Mouse (Mus musculus): ENCODE measurements around the gene Agap1.

Agap1 gene

DNA sequence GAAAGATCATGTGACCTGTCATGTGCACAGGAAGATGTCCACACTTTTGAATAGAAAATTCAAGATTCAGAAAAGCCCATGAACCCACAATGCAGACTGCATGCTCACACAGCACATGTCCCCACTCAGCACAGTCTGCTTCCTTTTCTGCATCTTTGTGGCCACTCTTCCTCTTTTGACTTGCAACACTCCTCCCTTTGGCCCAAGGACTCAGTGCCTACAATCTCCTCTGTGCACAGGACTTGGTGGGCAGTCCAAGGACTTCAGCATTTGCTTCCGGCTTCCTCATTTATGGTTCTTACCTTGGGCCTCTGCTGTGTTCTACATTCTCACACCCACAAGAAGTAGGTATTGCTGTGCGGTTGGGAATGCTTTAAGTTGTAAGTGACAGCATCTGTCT is 447.6 kb downstream of the Agap1 start:
- DNase-seq (ENCODE audit: low spot score in 2 of 2): no peak

DNA sequence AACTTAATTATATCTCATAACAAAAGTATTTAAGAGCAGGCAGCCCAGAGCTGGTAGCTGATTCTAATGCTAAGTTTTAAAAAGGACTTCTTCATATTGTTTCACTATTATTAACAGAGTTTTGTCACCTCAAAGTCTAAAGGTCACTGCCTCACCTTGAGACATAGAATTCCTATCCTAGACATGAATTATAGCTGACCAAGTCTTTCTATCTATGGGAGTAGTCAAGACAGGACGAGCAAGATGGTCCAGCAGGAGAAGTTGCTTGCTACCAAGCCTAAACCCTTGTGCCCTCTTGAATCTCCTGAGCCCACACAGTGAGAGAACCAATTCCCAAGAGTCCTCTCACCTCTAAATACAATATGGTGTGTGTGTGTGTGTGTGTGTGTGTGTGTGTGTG is 448.0 kb downstream of the Agap1 start:
- DNase-seq (ENCODE audit: low spot score in 2 of 2): no peak

DNA sequence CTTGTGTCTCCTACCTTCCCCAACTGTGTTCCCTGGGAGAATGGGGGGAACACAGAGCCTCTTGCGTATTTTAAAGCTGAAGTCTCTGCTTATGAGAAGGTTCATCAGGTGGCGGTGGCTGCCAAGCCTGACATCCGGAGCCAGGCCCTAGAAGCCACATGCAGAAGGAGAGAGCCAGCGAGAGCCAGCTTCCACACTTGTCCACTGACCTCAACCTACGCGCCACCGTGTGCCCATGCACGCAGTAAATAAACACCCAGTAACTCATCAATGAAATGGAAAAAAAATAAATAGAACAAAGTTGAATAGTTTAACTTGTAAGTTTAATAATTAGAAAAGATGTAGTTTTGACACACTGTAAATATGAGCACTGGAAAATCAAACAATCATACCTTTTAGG is 455.2 kb downstream of the Agap1 start:
- no peak for DNase-seq (ENCODE audit: low spot score in 2 of 2)

DNA sequence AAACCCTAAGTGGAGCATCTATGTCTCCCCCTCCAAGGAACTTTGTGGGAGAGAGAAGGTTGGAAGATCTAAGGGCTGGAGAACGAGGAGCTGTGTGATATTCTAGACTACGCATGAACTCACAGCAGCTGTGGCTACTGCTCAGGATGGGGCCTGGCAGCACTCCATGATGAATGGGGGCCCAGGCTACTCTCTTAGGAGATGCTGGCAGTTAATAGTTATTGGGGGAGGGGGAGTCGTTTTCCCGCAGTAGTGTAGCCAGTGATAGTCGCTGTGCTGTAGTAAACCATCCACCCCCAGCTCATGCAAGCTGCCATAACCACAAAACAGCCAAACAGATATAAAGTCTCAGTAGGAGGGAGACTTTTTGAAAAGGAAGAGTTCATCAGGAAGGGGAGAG is 457.8 kb downstream of the Agap1 start:
- no peak for DNase-seq (ENCODE audit: low spot score in 2 of 2)

DNA sequence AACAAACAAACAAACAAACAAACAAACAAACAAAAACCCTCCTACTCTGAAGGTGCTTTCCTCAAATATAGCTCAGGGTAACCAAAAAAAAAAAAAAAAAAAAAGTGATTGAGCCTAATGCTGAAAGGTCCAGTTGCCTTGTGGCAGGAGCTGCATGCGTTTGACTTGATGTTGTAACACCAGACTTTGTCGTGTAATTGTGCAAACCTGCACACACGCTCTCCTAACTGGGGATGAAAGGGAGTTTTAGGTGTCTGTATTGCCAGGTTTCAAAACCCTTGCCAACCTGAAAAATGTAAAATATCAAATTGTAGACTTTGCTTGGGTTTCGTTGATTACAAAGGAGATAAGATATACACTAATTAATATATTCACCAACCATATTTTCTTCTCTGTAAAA is 459.0 kb downstream of the Agap1 start:
- no peak for DNase-seq (ENCODE audit: low spot score in 2 of 2)

DNA sequence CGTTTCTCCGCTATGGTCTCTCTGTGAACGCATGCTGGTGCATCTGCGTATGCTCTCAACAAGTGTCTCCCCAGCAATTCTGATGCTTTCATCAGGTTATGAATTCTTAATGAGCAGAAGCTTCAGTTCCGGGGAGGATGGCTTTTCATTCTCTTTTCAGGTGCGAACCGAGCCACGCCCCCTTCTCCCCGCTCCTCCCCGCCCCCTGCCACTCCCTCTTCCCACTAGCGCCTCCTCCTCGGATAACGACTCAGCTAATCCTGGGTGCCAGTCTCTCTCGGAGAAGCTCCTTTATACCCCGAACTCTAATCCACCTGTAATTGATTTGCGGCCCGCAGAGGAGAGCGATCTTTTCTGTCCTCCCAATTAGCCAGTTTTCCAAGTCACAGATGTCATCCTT is 463.5 kb downstream of the Agap1 start:
- no peak for DNase-seq (ENCODE audit: low spot score in 2 of 2)

DNA sequence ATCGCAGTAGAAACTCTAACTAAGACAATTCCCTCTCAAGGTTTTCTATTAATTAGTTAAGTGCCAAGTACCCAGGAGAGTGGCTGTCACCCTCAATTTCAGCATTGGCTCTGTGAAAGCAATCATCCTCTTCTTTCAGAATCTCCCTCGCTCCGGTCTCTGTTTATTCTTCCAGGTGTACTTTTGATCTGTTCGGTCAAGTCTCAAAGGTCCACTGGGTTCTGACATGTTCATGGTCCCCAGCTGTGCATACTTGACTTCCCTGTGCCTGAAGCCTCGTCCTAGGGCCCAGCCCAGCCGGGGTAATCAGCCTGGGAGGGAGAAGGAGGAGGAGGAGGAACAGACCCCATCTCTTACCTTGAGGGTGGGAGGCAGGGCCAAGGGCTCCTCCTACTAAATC is 464.6 kb downstream of the Agap1 start:
- DNase-seq (ENCODE audit: low spot score in 2 of 2): no peak

DNA sequence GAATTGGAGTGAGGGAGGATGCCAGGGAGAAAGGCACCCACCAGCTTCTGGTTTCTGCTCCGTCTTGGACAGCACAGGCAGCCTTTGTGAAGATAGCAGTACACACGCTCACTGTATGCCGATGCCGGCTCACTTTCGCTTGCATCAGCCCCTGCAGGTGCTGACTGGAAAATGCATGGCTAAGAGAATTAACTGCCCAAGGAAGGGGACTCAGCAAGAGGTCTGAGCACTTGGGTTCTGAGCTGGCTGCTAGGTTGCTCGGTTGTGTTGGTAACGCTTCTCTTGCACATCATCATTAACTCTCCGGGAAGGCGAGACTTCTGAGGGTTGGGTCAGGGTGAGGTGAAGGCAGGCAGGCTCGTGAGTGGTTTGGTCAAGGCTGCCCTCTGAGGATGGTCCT is 467.2 kb downstream of the Agap1 start:
- no peak for DNase-seq (ENCODE audit: low spot score in 2 of 2)

DNA sequence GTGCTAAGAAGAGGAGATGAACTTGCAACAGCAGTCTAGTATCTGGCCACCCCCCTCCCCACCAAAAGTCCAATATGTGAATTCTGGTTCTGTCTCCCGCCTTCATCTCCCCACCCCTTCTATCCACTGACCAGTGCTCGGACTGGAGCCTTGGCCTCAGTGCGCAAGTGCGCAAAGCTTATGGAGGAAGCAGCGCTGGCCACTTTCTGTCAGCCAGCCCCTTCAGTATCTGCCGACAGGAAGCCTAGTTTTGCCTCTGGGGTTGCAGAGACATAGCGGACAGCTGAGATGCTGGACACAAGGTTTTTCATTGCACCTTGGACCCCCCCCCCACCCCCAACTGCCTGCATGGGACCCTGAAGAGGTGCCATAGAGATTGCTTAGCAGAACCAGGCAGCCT is 467.7 kb downstream of the Agap1 start:
- no peak for DNase-seq (ENCODE audit: low spot score in 2 of 2)

DNA sequence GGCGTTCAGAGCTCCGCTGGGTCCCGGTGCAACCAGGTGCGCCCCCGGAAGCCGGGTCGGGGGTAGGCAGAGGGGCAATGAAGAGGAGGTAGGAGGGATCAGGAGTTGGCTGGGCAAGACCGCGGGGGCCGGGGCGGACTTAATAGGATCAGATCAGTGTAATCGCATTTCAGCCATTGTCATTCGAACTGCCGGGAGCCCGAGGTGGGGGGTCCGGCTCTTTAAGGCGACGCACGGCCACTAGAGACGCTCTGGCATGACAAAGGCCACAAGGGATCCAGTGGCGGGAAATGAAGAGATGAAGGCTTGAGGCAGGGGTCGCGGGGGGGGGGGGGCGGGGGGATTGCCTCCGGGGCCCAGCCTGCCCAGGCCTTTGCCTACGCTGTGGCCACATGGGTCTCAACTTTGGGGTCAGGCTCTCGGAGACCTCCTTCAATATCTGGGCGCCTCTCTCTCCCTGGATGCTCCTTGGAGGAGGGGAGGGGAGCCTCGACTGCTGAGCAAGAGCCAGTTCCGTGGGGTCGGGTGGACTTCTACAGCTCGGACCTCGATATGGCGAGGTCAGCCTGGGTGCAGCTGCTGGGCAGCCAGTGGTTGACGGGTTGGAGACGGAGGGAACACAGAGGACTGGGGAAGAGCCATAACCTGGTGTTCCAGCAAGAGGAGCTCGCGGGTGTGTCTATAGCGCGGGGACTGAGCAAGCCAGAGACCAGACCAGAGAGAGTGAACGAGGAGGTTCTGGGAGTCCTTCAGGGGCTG is 468.5 kb downstream of the Agap1 start:
- no peak for DNase-seq (ENCODE audit: low spot score in 2 of 2)

DNA sequence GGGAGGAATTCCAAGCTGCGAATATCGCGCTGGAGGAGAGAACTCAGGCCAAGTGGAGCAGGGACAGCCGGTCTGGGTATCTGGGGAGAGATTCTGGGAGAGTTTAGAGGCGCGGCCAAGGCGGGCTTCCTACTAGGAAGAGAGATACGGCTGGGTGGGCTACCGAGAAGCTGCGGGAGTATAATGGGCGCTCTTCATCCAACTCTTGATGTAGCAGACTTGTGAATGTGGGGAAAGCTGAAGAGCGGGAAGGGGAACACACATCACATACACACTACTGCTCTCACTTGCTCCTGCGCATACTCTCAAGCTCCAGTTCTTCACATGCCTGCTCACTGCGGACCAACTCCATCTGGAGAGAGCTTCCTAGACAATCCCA is 469.0 kb downstream of the Agap1 start:
- DNase-seq (ENCODE audit: low spot score in 2 of 2): no peak

DNA sequence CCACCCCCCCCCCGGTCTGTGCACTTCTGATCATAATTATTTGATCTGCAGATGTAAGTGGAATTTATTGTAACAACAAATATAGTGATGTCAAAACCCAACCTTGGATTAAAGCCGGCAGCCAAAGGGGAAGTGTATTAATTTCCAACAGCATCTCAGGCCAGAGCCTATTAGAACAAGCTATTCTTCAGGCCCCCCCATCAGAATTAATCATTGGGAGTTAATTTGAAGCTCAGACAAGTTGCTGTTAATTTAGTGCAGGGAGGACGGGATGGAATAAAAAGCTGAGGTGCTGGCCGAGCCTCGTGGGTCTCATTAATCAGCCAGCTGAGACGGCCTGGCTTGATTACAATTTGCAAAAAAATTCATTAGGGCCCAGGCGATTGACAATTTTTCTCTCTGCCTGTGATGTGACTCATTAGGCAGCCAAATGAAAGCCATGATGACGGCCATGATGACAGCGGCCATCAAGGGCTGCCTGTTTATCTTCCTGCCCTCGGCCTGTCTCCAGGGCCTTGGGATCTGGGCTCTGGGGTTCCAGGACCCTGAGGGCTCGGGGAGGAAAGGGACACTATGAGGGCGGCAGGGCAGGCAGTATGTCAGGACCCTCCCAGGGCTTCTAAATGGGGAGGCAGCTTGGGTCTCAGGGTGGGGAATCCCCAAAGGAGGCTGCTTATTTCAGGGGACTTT is 471.0 kb downstream of the Agap1 start:
- no peak for DNase-seq (ENCODE audit: low spot score in 2 of 2)

DNA sequence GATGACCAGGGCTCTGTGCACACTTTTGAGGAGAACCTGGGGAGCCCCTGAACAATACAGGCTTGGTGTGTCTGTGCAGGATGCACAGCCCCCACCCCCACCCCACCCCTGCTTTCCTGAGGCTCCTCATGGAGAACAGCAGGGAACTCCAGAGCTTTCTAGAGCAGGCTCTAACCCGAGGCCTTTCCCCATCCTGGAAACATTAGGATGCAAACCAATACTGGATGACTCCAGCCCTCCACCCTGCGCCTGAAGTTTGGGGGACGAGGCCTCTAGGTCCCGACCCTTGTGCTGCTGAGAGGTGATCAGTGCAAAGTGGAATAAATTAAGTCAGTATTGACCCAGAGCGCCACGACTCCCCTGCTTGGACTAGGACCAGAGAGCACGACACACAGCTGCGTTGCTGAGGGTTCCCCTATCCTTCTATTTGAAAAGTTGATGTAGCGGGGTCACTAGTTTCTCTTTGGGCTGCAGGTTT is 472.0 kb downstream of the Agap1 start:
- no peak for DNase-seq (ENCODE audit: low spot score in 2 of 2)

DNA sequence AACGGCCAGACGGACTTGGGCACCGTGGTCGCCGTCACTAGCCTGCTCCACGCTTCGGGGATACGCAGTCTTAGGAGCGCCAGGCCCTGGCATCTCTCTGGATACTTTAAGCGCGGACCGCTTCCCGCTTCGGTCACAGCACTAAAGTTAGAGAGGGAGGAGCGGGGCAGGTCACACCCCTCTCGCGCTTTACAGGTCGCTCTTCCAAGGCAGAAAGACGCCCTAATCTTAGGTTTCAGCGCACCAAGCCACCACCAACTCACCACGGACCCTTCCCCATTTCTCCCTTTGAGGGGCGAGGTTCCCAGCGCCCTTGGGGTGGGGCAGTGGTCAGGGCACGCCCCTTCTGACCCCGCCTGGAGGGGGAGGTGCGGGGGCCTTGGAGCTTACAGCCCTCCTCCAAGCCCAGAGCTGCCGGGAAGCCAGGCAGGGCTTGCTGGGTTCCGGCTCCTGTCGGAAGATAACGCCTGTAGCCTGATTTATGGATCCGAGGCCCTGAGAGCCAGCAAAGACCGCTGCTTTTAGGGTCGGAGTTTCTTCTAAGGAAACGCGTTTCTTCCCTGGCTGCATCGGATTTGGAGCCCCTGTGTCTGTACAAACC is 472.6 kb downstream of the Agap1 start:
- DNase-seq (ENCODE audit: low spot score in 2 of 2): no peak

DNA sequence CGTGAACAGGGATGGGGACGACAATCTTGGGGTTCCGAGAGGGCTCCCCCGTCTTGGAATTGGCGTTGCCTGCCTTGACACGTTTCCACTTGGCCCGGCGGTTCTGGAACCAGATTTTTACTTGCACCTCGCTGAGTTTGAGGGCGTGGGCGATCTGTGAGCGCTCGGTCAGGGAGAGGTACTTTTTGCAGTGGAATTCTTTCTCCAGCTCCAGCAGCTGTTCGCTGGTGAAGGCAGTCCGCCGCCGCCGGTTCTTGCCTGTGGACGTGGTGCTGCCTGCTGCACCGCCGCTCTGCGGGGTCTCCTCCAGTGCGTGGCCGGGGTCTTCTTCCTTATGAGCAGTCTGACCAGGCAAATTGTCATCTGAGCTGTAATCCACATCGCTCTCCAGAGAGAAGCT is 474.1 kb downstream of the Agap1 start:
- DNase-seq (ENCODE audit: low spot score in 2 of 2): no peak

DNA sequence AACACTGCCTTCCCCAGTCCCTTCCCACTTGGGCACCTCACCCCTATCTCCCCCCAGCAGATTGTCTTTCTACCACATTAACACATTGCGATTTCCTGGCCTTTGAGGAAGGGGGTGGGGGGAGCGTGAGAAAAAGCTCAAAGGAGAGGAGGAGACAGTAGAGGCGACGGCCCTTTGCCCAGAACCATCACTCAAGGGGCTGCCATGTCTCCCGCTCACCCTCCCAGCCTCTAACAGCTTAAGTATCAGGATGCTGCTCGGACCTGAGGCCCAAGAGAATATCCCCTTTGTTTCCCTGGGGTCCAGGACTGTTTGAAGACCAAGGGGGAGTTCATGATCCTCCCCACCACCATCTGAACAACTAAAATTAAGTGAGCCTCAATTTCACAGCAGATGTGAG is 474.6 kb downstream of the Agap1 start:
- no peak for DNase-seq (ENCODE audit: low spot score in 2 of 2)

DNA sequence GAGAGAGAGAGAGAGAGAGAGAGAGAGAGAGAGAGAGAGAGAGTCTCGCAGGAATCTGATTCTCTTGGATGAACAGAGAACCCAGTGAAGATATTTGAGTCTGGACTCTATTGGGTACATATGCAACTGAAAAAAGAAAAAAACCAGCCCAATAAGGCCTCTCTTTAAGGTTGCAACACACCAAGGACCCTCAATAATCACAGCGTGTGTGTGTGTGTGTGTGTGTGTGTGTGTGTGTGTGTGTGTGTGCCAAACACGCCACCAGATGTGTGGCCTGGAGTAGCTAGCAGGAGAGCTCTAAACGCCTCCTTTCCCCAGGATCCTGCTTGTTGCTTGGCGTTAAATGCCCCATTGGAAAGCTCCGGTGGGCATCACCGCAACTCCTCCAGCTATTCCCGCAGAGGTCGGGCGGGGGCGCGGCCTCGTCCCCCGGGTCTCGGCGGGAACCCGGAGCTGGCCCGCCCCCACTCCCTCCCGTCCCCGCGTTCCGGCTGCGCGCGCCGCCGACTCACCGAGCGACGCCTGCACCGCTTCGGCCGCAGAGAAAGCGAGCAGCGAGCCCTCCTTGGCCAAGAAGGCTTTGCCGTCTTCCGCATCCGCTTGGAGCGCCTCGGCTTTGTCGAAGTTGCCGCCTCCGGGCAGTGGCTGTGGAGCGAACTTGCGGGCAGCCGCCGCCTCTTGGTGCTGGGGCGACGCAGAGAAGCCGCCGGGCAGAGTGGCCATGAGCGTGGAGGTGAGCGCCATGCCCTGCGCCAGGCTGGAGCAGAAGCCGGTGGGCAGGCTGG is 475.3 kb downstream of the Agap1 start:
- no peak for DNase-seq (ENCODE audit: low spot score in 2 of 2)

DNA sequence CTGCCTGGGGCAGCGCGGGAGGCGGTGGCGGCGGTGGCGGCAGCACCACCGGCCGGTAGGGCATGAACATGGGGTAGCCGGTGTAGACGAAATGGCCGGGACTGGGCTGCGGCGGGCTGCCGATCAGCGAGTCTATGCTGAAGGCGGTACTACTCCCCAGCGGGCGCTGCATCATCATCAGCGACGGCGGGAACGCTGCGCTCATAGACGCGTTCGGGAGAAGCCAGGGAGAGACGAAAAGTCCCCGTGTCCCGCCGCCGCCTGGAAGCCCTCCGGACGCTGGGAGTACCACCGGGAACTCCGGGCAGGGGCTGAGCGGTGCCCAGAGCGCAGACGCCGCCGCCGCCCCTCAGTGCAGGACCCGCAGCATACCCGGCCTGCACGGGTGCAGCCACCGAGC is 475.9 kb downstream of the Agap1 start:
- no peak for DNase-seq (ENCODE audit: low spot score in 2 of 2)

DNA sequence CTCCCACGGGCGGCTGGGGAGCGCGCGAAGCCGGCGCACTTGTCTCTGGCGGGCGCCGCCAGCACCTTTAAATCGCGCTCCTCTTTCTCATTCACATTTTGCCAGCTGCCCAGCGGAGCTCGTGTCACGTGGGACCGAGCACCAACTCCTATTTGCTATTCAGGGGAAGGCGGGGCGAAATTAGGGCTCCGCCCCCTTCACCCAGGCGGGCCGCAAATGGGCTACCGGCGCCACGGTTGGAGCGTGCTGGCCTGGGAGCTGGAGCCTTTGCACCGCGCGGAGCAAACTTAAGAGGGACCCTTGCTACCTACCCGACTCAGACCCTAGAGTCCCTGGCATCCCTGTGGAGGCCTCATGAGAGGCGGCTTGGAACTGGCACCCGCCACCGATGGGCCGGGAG is 476.5 kb downstream of the Agap1 start, which contains the start of gene Gbx2:
Gene Gbx2 (minus strand): TSS at position 60 of the 400 bp plus-strand sequence.
- no peak for DNase-seq (ENCODE audit: low spot score in 2 of 2)

DNA sequence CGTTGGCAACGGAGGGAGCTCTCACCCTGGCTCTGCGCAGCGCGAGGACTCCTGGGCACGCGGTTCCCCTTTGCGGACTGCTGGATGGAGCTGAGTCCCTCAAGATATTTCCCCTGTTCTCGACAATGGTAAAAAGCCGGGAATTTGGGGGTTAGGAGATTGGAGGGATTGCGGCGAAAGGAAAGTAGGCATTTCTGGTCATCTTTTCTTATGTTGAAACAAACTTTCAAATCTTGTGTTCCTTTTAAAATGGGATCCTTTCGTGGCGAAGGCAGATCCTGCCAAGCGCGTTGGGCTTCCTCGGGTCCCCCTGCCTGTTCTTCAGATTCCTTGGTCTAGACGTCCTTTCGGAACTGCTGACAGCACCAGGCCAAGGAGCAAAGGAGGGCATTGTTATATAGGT is 477.4 kb downstream of the Agap1 start:
- DNase-seq (ENCODE audit: low spot score in 2 of 2): no peak

DNA sequence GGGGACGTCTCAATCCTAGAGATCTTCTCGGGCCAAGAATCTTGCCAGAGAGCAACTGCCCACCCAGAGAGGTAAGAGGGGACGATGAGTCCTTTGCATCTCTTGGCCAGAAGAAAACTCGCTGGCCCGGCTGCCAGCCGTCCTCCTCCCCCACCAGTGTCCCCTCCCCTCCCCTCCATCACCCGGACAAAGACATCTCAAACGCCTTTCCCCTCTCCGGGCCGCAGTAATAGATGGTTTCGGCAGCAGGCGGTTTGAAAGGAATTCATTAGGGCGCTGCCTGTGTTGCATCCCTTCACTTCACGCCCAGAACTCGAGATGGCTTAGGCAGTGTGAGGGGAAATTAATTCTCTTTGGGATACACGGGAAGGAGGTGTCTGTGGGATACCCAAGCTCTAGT is 478.0 kb downstream of the Agap1 start:
- DNase-seq (ENCODE audit: low spot score in 2 of 2): no peak

DNA sequence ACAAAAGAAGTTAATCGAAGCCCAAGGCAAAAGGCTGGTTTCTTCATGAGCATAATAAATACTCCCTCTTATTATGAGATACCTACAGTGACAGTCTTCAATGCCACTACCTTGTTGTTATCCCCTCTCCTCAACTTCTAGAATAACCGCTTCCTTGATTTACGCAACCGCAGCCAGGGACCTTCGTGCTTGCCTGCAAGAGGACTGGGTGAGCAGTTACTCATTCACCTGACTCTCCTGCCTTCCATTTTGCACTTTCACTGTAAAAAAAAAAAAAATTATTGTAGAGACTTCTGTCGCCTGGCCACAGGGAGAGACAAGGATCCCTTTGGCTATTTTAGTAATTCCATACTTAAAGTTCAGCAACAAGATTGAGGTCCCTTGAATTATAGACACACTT is 478.4 kb downstream of the Agap1 start:
- no peak for DNase-seq (ENCODE audit: low spot score in 2 of 2)

Data from left cerebral cortex, adult 9 months (tissue).